Mouse (Mus musculus) erythroid progenitor cell, adult 5-6 weeks (primary cell): ENCODE results near the gene Uts2r. TPM values are rescaled to one million over a fixed set of nuclear protein-coding genes. Genes with fewer than 3 reads are reported as not detected.

ENCODE experiments used
- ATAC-seq: replicated peaks from 2 replicates; pipeline ENCODE4 v1.8.0; 2016; ENCODE audit warnings: moderate number of reproducible peaks, mild to moderate bottlenecking, moderate TSS enrichment, inconsistent platforms; ENCODE audit not compliant: poor library complexity, low FRiP score, severe bottlenecking
- total RNA-seq, 2 experiments: library from RNA; stranded (forward) in 1 of 2; stranded (reverse) in 1 of 2; fragments of 150-400 nt in 1 of 2; fragments of 186-747, 209-891 nt in 1 of 2; gene quantifications; 2 replicates each; pipeline versions ENCODE4 v1.2.3 to v1.2.4; 2015 to 2017; ENCODE audit warnings: low replicate concordance in 2 of 2

The Uts2r gene
- not detected in 2 replicates for total RNA-seq (2015; ENCODE audit: low replicate concordance)
- total RNA-seq (2017; ENCODE audit: low replicate concordance) = not detected in 2 replicates

DNA sequence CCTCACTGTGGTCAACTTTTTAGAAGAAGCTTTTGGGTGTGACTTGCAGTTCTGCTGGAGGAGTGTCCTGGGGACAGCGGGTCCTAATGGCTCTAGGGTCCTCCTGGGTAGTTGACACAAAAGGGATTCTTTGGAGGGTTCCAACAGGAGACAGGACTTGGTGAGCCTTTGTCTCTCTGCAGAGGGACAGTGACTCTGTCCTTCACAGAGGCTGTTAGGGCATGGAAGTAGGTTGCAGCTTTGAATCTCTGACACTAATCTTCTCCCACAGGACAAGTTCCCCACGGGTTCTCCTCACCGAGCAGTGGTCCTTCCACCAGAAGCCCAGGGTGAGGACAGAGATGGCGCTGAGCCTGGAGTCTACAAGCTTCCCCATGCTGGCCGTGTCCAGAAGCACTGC is at the start of gene Uts2r:
Uts2r (plus strand) TSS at position 301 of the 400 bp plus-strand sequence.
- no peak for ATAC-seq

DNA sequence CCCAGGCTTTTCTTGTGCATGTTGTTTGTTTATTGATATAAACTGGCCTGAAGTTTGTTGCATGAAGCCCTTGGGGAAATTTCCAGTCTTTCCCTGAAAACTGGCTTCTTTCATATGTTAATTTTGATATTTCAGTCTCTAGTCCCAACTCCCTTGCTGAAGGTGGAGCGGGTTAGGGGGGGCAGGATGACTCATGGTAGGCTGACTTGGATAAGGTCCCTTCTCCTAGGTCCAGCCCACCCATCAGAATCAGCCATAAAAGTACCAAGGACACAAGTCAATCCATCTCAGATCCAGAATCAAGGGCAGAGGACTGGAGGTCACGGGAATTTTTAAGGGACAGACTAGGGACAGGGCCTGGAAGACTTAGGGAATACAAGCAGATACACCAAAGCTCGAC is 49.0 kb upstream of the Uts2r start:
- ATAC-seq = no peak

DNA sequence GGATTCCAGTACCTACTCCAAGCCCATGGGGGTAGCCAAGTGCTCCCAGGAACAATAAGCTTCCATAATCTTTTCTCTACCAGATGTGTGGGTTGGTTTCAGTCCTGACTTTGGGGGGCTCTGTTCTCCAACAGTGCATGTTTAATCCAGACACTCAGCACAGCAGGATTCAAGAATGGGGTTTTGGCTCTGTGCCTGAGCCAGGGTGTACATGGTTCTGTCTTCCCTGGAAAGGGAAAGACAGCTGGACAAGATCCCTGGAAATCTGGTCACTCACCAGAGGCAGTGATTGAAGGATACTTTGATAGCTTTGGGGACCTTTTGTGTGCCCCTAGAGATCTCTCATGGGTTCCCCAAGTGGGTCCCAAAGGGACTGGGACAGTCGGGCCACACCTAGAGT is 48.5 kb upstream of the Uts2r start:
- no peak for ATAC-seq

DNA sequence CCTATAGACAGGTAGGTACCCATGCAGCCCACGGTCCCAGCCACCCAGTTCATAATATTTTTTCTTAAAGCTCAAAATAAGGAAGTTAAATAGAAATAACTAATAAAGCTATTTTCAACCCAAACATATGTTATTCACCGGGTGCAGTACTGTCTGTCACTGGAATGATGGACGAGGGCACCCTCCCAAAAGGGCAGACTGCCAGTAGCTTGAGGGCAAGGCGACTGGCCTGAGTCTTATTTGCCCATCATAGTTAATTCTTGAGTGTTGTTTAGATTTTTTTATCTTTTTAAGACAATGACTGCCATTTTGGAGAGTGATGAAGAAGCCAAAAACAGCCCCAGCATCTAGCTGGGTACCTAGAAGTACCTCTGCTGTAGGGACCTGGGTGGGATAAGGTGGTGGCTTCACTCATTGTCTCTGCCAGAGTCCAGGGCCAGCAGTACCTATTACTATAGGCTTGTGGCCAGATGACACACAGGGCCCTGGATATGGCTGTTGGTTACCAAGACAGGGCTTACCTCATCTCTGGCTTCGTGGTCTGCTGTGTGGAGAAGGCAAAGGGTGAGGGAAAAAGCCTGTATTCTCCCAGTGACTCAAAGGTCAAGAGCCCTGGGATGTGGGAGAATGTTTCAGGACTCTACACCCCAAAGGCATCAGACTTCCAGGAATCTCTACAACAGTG is 47.8 kb upstream of the Uts2r start:
- ATAC-seq = no peak

GRCm38 (mm10) chr11:121118106-121118505 is 42.0 kb upstream of the Uts2r start:
- peak; percentile 31; the same call in 1 of the 2 replicates for ATAC-seq

GRCm38 (mm10) chr11:121118577-121118976 is 41.5 kb upstream of the Uts2r start, which contains the start of gene Tex19.2:
Tex19.2 (minus strand) TSS chr11:121118677.
- no peak for ATAC-seq

DNA sequence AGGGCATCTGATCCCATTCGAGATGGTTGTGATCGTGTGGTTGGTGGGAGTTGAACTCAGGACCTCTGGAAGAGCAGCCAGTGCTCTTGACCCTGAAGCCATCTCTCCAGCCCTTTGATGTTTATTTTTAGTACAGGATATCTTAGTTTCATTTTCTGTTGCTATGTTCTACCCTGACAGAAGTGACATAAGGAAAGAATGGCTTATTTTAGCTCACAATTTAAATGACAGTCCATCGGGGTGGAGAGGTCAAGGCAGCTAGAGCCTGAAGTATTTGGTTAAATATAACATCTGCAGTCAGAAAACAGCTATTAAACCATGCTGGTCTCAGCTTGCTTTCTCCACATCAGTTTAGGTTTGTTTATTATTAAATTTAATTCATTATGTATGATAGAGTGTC is 38.9 kb upstream of the Uts2r start:
- no peak for ATAC-seq

- ATAC-seq = no peak
Observed at GRCm38 (mm10) chr11:121122024-121122670, 37.9 kb upstream of the Uts2r start.

DNA sequence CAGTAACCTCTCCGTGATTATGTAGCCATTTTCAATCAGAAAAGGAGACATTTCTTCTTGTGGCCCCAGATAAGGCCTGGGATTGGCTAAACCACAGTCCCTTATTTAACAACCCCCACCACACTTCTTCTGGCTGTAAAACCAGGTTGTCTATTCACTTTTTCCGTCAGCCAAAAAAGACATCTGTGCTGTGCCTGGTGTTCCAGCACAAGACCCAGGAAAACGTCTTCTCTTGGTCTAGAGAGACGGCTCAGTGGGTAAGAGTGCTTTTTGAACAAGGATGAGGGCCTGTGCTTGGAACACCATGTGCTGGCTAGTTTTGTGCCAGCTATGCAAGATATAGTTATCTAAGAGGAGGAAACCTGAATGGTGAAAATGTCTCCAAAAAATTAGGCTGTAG is 36.6 kb upstream of the Uts2r start:
- no peak for ATAC-seq

- ATAC-seq = no peak
Observed at GRCm38 (mm10) chr11:121125522-121126172, 34.4 kb upstream of the Uts2r start.

- ATAC-seq = peak; percentile 76
Observed at GRCm38 (mm10) chr11:121126395-121126794, 33.7 kb upstream of the Uts2r start.

DNA sequence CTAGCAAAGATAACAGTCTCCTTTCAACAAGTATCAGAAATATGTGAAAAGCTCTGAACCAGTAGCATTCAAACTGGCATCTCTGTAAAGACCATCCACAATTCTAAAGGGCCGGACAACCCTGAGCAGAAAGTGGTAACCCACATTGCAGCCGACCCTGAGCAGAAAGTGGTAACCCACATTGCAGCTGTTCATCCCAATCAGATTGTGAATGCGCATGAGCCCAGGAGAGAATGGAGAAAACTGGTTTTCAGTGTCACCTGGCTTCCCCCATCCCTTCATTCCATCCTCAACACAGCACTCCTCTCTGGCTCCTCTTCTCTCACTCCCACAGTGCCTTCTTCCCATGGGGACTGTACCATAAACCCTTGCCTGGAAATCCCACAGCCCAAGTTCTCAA is 32.6 kb upstream of the Uts2r start:
- ATAC-seq = no peak

DNA sequence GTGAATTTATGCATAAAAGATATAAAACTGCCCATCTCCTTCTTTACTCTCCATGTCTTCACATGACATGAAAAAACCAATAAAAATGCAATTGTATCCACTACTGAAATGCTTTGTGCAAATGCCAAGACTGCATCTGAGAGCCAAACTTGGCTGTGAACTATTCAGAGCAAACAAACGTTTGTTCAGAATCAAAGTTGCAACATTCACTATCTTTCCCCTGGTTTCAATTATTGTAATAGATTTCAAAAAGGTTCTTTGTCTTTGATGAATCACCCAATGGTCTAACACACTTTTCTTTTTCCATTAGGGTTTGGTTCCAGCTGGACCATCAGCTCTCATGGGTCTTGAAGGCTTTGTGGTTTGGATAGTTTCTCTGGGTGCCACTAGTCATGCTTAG is 30.5 kb upstream of the Uts2r start:
- ATAC-seq = no peak

DNA sequence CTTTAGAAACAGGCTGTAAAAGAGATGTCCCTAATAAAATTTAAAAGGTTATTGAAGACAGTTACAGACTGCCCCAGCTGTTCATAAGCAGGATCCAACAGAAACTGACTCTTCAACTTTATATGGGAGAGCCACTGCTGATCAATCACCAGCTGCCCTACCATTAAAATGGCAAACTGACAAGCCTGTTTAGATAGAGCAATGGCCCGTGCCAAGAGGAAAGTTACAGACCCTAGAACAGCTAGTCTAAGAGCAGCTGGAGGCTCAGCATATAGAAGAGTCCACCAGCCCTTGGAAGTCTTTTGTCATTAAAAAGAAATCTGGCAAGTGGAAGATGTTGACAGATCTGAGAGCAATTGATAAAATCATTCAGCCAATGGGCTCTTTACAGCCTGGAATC is 25.5 kb upstream of the Uts2r start:
- ATAC-seq = no peak

- no peak for ATAC-seq
Observed at GRCm38 (mm10) chr11:121137682-121138081, 22.4 kb upstream of the Uts2r start.

DNA sequence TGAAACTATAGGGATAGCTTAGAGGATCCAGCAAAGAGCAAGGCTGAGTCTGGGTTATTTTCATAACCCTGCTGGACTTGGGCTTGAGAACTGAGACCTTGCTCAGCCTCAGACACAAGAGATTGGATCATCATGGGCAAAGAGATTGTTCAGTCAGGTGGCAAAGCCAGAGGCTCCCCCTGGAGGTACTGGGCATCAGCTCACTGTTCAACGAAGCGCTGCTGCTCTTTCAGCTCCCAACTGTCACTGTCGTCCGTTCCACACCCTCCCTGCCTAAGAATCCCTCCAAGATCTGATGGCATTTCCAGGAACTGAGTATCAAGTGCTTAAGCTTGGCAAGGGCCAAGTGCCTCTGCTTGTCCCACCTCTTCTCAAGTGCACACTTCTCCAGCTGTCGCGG is 21.3 kb upstream of the Uts2r start:
- ATAC-seq = no peak

DNA sequence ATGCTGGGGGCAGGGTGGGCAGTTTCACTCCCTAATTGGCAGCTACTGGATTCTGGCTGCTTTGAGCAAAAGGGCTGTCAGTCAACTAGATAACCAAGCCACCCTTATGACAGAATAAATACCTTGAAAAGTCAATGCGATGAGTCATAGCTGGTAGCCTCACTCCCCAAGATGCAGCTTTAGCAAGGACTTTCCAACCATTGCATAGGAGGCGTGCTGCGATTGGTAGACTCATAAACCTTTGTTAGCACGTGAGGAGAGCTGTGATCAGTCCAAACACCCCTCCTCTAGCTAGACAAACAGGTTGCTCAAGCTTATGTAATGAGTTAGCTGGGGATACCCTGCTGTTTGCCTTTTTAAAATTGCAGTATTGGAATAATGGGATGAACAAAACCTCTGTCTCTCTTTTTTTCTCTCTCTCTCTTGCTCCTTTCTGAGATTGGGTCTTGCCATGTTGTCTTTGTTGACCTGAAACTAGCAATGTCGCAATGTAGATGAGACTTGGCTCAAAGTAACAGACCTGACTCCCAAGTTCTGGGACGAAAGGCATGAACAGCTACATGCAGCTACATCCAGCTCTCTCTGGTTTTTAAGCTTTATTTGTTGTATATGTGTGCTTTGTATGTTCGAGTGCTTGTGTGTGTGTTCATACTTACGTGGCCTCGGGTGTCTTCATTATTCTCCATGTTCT is 16.6 kb upstream of the Uts2r start:
- ATAC-seq = no peak

- ATAC-seq = no peak
Observed at GRCm38 (mm10) chr11:121145865-121146264, 14.2 kb upstream of the Uts2r start, which contains the start of gene Tex19.1. Tex19.1 (plus strand) TSS chr11:121146143.

GRCm38 (mm10) chr11:121148193-121148592 is 11.9 kb upstream of the Uts2r start:
- ATAC-seq = no peak

- no peak for ATAC-seq
Observed at GRCm38 (mm10) chr11:121154203-121154602, 5.9 kb upstream of the Uts2r start.
